Mouse (Mus musculus) urinary bladder, postnatal 10 days (tissue): Measurements from ENCODE around the gene Pithd1.
"Not testable (repeated sequence)": the region's sequence is repeated elsewhere in the genome, so short reads cannot be mapped to it uniquely, and the experiment has no call there.

ENCODE experiments used
- DNase-seq: peaks from one replicate; pipeline ENCODE4 v3.0.0; 2022; ENCODE audit warnings: low spot score

The Pithd1 gene

GRCm38 (mm10) chr4:135961709-135962108, 25.4 kb downstream of the Pithd1 start:
- no peak for DNase-seq

GRCm38 (mm10) chr4:135960717-135961116, 26.3 kb downstream of the Pithd1 start:
- no peak for DNase-seq

GRCm38 (mm10) chr4:135958354-135958753, 28.7 kb downstream of the Pithd1 start:
- DNase-seq: no peak

- DNase-seq: no peak
Measured at GRCm38 (mm10) chr4:135955886-135956285, 31.2 kb downstream of the Pithd1 start.

GRCm38 (mm10) chr4:135954241-135954640, 32.8 kb downstream of the Pithd1 start:
- DNase-seq: peak; percentile 59

- no peak for DNase-seq
Measured at GRCm38 (mm10) chr4:135953179-135953578, 33.9 kb downstream of the Pithd1 start.

- no peak for DNase-seq
Measured at GRCm38 (mm10) chr4:135951505-135951904, 35.6 kb downstream of the Pithd1 start.

- DNase-seq: no peak
Measured at GRCm38 (mm10) chr4:135950365-135950764, 36.7 kb downstream of the Pithd1 start.

GRCm38 (mm10) chr4:135949911-135950310, 37.2 kb downstream of the Pithd1 start:
- no peak for DNase-seq

- no peak for DNase-seq
Measured at GRCm38 (mm10) chr4:135949475-135949874, 37.6 kb downstream of the Pithd1 start.

- DNase-seq: no peak
Measured at GRCm38 (mm10) chr4:135948142-135948541, 38.9 kb downstream of the Pithd1 start.

- no peak for DNase-seq
Measured at GRCm38 (mm10) chr4:135946659-135947301, 40.3 kb downstream of the Pithd1 start.

- DNase-seq: peak; percentile 79
Measured at GRCm38 (mm10) chr4:135946278-135946658, 40.8 kb downstream of the Pithd1 start, which contains the start of gene Hmgcl. Gene Hmgcl (plus strand): TSS chr4:135946448.

- DNase-seq: no peak
Measured at GRCm38 (mm10) chr4:135945706-135946105, 41.4 kb downstream of the Pithd1 start.

- no peak for DNase-seq
Measured at GRCm38 (mm10) chr4:135943389-135943788, 43.7 kb downstream of the Pithd1 start.

- no peak for DNase-seq
Measured at GRCm38 (mm10) chr4:135942193-135942592, 44.9 kb downstream of the Pithd1 start.

- DNase-seq: not testable (repeated sequence)
Measured at GRCm38 (mm10) chr4:135941026-135941425, 46.0 kb downstream of the Pithd1 start.

- no peak for DNase-seq
Measured at GRCm38 (mm10) chr4:135938858-135939257, 48.2 kb downstream of the Pithd1 start.

GRCm38 (mm10) chr4:135935502-135935901, 51.6 kb downstream of the Pithd1 start:
- no peak for DNase-seq

GRCm38 (mm10) chr4:135934708-135935500, 52.2 kb downstream of the Pithd1 start:
- DNase-seq: no peak

GRCm38 (mm10) chr4:135931832-135932231, 55.2 kb downstream of the Pithd1 start:
- no peak for DNase-seq

GRCm38 (mm10) chr4:135930239-135930638, 56.8 kb downstream of the Pithd1 start:
- DNase-seq: no peak

GRCm38 (mm10) chr4:135929828-135930227, 57.2 kb downstream of the Pithd1 start:
- no peak for DNase-seq
